Mouse (Mus musculus) left cerebral cortex, adult 8-10 months (tissue): ENCODE data around the gene Chrna9. TPM values are rescaled to one million over a fixed set of nuclear protein-coding genes. Genes with fewer than 3 reads are reported as not detected.
"Not testable (repeated sequence)": the region's sequence is repeated elsewhere in the genome, so short reads cannot be mapped to it uniquely, and the experiment has no call there.

Source experiments
- DNase-seq, 2 experiments: peaks; one replicate each; pipeline ENCODE4 v3.0.0; 2022; ENCODE audit warnings: low spot score in 2 of 2
- total RNA-seq, 4 experiments: library from RNA; stranded (reverse); gene quantifications; 2 replicates each; pipeline ENCODE4 v1.2.4; 2022

Chrna9 gene
- total RNA-seq, 4 experiments from 2014 or later, result not detected

DNA sequence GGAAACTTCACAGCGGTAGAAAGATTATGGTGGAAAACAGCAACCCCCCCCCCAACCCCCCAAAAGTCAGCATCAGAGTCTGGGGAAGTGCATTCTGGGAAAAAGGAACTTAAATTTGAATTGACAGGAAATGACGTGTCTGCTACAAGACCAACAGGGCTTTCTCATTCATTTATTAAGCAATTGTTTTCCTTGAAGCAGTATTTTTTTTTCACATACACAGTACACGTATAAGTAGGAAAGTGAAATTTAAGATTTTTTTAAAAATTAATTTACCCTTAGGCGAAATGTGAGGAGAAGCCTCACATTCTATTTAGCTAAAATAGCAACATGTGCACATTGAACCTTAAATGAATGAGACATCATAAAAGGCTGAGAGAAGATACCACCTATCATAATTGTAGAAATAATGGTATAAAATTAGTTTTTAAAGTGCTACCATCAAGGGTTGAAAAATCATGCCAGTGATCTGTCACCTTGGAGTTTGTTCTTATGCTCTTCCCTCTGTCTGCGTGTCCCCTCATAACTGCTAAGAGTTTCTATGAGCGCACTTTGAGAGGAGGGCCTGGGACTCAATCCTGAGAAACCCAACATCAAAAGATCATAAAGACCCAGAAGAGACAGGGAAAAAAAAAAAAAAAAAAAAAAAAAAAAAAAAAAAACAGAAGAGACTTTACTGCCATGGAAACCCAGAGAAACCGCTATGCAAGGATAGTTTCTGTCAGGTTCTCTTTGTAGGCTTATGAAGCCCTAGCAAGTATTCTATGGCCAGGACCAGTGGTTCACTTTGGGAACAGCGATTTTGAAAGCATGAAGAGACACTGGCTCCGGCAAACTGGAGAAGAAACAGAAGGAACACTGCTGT lies 21.7 kb downstream of the Chrna9 start:
- DNase-seq, result no peak

DNA sequence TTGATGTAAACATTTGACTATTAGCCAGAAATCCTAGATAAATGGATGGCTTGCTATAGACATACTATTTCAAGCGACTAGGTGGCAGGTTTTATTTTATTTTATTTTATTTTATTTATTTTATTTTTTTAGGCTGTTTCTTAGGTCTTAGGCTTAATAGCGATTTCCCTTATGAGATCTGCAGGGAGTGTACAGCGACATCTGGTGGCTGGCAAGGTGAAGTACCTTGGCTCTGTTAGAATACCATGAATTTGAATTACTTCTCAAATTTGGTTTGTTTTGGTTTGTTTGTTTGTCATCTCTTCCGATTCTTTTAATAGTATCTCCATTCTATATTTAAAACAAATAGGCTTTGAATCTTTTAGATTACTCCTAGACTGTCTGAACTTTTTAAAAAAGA lies 23.9 kb downstream of the Chrna9 start:
- DNase-seq, result no peak

DNA sequence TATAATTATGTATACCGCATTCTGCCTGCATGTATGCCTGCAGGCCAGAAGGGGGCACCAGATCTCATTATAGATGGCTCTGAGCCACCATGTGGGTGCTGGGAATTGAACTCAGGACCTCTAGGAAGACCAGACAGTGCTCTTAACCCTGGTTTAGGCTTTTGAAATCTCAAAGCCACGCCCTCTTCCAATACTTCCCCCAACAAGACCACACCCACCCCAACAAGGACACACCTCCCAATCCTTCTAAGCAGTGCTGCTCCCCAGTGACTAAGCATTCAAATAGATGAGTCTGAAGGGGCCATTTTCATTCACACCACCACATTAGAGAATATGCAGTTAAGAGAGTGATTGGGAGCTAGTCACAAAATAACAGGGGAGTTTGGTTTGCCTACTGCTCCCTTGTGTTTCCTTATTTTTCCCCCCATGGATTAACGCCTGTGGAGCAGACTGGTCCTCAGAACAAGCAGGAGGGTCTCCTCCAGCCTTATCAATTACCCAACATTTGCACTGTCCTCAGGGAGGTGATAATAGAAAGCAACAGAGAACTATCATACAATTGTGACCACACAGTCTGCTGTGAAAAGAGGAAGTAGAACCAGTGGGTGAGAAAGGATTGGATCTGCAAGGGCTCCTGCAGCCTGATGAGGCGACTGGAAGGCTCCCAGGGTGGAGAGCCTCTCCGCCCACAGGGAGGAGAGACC lies 25.3 kb downstream of the Chrna9 start:
- no peak for DNase-seq

DNA sequence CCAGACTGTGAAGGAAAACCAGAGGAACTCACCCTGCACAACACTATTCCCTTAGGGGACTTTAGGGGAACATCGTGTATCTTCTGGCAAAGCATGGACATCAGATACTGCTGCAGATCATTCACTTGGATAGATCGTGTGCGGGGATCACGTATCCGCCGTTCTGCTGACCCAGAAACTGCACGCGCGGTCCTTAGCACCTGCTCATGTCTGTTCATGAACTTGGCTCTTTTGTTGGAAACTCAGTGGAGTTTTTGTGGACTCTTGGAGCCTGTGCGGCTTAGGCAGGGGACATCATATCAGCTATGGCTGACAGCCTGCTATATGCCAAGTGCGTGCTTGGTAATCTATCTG lies 25.9 kb downstream of the Chrna9 start:
- DNase-seq, result no peak

DNA sequence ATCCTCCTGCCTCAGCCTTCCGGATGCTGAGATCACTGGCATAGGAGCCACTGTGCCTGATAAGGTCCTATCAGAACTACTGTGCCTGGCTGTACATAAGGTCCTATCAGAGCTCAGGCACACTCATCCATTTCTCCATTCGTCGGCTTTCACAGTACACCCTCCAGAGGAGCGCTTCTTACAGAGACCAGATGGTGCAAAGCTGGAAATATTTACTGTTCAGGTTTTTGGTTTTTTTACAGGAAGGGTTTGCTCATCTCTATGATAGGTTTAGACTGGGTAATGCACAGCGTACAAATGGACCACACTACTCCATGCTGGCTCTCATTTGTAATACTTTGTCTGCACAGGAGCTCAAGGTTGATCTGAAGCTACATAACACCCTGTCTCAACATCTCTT lies 28.6 kb downstream of the Chrna9 start:
- no peak for DNase-seq

DNA sequence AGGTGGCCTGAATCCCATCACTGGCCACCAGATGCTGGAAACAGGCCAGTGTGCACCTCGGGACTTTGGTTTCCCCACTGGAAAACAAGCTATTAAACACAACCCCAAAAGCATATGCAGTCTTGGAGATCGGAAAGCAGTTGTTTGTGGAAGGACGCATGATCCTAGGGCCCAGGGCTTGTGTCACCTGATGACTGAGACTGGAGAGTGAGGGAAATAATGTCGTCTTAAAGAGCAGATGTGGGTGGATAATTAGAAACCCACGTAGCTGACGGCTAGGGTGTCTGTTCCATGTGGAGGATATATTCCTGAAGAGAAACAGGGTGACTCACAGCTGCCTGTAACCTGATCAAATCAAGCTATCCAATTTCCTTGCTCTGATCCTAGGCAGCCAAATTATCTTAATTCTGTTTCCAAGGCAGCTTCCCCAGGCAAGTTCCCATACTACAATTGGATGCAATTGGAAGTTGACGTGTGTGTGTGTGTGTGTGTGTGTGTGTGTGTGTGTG lies 31.1 kb downstream of the Chrna9 start:
- peak in 1 of 2 experiments; percentile 18 for DNase-seq

DNA sequence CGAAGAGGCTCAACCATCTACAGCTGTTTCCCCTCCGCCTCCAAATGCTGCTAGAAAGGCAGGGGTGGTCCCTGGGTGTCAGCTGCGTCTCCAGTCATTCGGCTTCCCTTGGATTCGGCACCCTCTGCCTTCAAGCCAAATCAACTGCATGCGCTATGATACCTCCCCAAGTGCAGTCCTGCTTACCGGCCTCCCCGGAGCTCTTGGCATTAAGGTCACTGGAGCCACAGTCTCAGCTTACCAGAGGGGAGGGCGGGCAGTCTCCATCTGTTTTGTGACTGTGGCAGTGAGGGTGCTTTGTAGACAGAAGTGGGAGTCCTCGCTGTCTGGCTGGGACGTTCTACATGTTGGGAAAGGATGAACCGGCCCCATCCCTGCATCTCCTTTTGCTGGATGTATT lies 32.4 kb downstream of the Chrna9 start:
- no peak for DNase-seq

DNA sequence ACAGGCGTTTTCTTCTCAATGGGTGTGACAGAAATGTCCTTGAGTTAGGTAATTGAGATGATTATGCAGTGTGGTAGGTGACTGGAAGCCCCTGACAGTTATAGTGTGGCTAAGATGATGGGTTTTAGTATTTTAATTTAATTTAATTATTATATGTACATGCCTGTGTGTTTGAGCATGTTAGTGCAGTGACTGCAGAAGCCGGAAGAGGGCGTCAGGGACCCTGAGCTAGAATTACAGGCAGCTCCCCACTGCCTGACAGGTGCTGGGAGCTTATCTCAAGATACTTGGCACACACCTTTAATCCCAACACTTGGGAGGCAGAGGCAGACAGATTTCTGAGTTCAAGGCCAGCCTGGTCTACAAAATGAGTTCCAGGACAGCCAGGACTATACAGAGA lies 33.3 kb downstream of the Chrna9 start:
- no peak for DNase-seq

DNA sequence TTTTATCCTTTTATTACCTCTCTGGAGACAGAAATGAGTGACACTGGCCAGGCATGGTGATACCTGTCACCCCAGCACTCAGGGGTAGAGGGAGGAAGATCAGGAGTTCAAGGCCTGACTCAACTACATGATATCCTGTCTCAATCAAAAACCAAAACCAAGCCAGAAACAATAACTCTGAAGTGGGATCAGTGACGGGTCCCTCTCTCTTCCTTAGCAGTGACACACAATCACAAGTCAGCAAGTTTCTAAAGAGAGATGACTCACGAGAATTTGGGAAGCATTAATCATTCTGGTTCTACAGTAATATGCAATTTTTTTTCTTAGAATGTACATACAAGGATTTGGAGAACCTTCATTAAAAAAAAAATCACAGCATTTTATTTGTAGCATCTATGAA lies 38.5 kb downstream of the Chrna9 start:
- DNase-seq, result no peak

DNA sequence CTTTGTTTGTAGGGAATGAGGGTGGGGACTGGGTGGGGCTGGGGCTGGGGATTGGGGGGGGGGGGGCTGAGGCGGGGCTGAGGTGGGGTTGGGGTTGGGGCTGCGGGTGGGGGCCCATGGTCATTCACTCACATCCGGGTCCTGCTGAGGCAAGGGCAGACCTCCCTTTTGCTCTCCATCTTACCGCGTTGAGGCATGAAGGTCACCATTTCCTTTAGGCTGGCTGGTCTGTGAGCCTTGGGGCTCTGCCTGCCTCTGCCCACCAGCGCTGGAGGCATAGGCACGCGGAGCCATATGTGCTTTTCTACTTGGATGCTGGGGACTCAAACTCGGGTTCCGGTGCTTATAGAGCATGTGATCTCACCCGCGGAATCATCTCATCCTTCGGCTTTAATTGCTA lies 41.0 kb downstream of the Chrna9 start:
- no peak for DNase-seq

DNA sequence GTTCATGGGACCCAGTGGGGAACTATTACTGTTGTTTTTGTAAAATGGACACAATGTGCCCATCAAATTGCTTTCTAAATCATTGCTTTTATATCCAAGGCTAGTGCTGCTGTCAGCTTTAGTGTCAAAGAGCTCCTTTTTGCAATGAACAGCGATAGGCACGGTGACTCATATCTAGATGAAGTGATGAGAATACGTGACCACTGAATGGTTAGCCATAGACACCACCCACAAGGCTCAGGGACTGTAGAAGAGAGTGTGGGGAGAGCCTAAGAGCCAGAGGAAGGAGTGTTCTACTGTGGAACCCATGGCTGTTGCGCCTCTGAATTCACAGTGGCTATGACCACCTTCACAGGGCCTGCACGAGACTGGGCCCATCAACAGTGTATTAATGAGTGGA lies 51.7 kb downstream of the Chrna9 start:
- no peak for DNase-seq

DNA sequence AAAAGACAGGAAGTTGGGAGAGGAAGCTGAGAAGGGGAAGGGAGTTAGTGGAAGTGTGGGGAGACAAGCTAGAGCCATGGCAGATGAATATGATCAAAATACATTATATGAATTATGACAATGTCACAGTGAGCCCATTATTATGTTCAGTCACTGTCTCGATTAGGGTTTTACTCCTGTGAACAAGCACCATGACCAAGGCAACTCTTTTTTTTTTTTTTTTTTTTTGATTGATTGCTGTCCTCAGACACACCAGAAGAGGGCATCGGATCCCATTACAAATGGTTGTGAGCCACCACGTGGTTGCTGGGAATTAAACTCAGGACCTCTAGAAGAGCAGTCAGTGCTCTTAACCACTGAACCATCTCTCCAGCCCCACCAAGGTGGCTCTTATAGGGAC lies 52.3 kb downstream of the Chrna9 start:
- not testable (repeated sequence) for DNase-seq

DNA sequence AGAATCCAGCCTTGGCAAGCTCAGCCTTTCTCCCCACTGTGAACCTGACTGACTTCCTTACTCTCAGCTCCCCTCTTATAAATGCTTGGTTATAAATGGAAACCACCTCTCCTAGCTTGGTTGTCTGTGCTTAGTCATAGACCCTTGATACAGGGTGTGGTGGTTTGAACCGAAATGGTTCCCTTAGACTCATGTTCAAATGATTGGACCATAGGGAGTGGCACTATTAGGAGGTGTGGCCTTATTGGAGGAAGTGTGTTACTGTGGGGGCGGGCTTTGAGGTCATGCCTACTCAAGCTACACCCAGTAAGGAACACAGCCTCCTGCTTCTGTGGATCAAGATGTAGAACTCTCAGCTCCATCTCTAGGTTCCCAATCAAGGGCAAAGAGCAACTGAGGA lies 56.5 kb downstream of the Chrna9 start:
- DNase-seq, result no peak

DNA sequence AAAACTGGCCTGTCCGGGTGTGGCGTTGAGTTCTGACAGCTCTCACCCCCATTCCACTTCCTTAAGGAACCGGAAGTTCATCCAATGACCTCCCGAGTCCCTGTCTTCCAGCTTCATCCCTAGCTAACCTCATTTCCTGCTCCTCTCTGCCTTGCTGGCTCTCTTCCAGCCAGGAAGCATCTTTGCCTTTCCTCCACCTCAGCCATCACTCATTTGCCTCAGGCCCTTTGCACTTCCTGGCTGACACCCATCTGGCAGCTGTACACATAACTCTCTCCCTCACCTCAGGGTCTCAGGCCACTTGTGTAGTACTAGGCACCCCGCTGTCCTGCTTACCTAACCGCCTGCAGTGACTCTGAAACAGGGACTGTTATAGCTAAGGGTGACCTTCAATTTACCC lies 59.9 kb downstream of the Chrna9 start:
- no peak for DNase-seq

DNA sequence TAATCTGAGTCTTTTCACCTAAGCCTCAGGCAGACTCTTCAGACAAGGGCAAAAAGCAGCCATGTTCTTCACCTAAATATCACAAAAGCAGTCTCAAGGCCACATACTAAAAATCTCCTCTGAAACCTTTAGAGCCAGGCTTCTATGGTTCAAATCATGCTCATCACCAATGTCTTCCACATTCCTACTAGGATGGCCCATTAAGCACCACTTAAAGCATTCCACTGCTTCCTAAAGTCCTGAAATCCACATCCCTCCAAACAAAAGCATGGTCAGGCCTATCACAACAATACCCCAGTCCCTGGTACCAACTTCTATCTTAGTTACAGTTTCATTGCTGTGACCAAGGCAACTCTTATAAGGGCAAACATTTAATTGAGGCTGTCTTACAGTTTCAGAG lies 63.1 kb downstream of the Chrna9 start:
- DNase-seq, result no peak

DNA sequence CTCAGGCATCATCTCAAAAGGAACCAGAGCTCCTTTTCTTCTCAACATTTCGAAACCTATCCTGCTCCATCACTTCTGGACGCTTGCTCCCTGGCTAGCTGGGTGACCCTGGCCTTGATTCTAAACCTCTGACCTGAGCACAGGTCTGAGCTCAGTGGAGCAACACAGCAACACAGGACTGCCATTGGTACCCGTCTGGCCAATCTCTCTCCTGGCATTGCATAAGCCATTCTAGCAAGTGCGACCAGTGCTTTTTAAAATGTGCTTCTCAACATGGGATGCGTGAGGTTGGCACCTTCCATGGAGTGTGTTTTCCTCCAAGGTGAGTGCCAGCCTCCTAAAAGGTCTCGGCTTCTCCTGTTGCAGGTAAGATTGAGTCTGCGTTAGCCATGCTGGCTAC lies 64.4 kb downstream of the Chrna9 start:
- no peak for DNase-seq

DNA sequence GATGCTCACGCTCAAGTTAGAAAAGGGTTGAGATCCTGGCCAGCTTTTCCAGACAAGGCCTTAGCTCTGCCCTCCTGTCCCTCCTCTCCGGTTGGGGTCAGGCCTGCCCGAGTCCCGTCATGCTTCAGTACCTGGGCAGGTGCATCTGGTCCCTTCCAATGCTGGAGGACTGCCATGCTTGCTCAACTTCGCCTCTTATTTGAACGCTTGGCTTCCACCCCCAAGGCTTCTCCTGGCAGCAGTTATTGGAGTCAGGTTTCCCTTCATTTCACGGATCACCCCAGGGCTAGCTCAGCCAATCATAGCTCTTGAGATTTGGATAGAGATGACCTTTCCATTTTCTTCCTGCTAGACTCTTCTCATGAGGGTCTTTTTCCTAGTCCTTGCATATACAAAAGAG lies 65.4 kb downstream of the Chrna9 start:
- DNase-seq, result no peak

DNA sequence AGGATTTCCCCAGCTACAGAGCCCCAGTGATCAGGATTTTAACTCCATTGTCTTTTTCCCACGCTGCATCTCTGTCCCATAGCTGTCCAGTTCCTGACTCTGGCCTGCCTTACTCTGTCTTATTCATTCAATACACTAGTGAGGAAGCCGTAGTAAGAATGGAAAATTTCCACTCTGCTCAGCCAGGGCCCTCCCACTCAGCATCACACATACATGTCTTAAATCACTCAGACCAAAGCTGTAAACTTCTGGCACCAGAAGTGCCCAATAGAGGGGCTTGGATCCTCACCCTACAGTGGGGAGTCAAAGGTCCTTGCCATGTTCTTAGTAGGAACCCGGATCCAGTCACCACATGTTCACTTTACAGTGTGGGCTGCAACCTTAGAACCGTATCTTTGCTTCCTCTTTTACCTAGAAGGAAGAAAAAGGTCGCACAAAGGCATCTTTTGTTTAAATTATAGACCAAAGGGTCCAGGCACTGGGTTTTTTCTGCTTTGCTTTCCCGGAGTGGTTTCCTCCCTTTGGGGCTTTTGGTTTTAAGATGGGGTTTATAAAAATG lies 65.9 kb downstream of the Chrna9 start:
- no peak for DNase-seq

DNA sequence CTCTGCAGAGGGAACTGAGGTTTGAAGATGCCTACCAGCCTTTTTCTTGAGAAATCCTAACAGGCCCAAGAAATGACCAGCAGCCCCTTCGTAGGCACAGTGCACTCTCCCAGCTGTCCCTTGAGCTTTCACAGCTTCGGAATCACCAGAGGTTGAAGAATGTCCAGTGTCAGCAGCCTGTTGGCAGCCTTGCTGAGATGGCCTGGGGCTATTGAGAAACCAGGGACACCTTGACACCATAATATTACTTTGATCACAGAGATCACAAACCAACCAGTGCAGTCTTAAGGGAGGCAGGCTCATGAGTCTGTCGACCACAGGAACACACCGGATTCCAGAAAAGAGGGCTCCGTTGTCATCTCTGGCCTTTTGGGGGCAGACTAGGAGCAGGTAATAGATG lies 66.5 kb downstream of the Chrna9 start:
- no peak for DNase-seq

DNA sequence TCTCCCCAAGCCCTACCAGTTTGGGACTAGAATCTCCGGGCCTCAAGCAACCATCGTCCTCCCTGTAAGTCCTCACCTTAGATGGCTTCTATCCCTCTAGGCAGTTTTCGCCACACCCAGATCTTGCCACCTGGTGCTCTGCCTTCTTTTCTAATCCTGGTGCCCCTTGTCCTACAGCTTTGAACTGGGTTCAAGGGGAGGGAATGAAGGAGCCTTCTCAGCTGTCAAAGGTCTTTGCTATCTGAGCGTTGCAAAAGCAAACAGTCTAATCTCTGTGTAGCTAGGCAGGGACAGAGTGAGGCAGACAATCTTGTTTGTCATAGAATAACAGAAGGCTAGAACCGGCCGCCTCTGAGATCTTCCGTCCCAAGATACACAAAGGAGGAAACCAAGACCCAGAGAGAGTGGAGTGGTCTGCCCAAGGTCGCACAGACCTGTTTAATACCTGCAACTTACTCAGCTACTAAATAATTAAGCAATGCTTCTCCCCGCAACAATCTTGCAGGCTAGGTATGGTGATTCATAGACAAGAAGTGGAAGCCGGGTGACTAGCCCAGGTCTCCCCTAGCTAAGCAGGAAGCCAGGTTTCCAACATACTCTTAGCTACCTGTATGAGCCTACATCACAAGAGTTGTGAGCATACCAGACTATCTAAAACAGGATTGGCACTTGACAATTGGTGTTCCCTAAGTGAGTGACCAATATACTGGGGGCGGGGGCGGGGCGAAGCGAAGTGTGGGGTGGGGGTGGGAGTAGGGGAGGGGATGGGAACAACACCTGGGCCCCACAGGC lies 69.6 kb downstream of the Chrna9 start, which contains the start of gene 9130230L23Rik:
9130230L23Rik (minus strand) TSS at position 152 of the 792 bp plus-strand sequence.
- no peak for DNase-seq

DNA sequence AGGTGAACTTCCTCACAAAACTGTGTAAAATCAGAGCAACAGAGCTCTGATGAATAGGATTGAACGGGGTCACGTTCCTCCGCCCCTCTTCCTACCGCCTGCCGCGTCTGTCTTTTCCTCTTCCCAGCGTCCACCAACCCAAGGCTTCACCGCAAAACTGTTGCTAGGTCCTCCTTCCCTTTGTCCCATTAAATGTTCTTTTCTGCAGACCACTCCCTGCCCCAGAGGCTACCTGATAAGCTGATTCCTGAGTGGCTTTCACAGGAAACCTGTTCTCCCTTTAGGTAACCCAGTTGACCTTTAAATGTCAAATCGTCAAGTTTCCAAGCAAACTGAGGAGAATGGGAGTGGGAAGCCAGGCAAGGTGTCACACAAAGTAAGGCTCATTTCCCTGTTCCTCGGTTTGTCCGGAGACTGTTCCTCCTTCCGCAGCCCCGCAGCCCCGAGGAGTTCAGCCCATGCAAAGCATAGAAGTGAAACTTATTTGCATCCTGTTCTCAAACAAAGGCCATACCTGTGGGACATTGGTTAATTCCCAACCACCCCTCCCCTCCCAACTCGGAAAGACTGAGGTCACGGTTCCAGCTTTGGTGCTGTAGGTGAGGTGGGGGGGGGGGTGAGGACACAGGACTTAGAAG lies 70.4 kb downstream of the Chrna9 start:
- DNase-seq, result no peak
